Mouse (Mus musculus) heart, postnatal 36 days (tissue): ENCODE measurements around the gene Tlr3. TPM values are rescaled to one million over a fixed set of nuclear protein-coding genes. Genes with fewer than 3 reads are reported as not detected.

Source experiments
- DNase-seq, 2 experiments: peaks; one replicate each; pipeline ENCODE4 v3.0.0; 2021 to 2022
- intact Hi-C: fragments of 180-260 bp; cut with DNase I; formaldehyde crosslinking; loops from one replicate; pipeline ENCODE4 v1.15.1; 2025
- total RNA-seq, 2 experiments: library from RNA; stranded (reverse); gene quantifications; 2 replicates each; pipeline ENCODE4 v1.2.3; 2021

Gene Tlr3
- total RNA-seq, 2 experiments from 2014 or later: 6.5 to 8.0 TPM

DNA sequence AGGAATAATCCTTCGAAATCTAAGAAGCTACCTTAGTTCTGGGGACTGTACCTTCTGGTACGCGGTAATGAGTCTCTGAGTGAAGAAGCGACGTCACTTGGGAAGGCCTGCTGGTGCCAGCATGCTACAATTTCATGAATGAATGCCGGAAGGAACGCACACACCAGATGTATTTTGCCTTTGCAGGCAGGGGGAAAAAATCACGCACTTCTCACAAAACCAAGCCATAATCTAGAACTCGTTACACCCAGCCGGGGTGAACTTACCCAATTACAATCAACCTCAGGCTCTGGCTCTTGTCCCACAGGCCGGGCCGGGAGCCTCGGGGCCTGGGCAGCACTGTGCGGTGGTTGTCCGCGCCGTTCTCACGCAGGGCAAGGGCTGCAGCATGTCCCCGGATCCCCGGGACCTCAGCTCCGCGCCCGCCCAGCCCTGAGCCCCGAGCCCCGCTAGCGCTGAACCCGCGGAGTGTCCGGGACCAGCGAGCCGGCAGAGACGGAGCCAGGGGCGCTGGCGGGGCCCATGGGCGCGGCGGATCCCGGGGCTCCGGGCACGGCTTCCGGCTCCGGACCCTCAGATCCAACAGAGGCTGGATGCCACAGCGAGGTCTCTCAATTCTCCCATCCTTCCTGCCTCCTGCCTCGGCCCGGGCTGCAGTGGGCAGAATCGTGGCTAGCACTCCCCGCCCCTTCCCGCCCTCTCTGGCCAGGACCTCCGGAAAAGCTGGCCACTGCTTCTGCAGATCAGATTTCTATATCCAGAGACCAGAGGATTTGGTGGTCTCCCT lies 52.6 kb downstream of the Tlr3 start:
- intact Hi-C loops: no loop called here
- peak; percentile 37 to 43 for DNase-seq

GRCm38 (mm10) chr8:45355809-45356208 lies 55.1 kb downstream of the Tlr3 start:
- no peak for DNase-seq
- intact Hi-C loops: no loop called here

Other genes starting within 250 kb of the Tlr3 start
- not detected for gene F11, start 149.0 kb downstream of the Tlr3 start, total RNA-seq
- not detected for gene Klkb1, start 116.2 kb downstream of the Tlr3 start, total RNA-seq
- gene Gm45753, start 102.6 kb downstream of the Tlr3 start, total RNA-seq: not detected
- gene Cyp4v3, start 77.9 kb downstream of the Tlr3 start, total RNA-seq: 1 to 10 TPM; 2.3 to 2.4 TPM
- 1 to 10 TPM; 3.0 to 3.4 TPM for gene Fam149a, start 28.8 kb downstream of the Tlr3 start, total RNA-seq
- 100 to 1,000 TPM; 520 to 531 TPM for gene Sorbs2, start 96.7 kb upstream of the Tlr3 start, total RNA-seq